9 mouse cellular contexts compared by ENCODE assay signal in the genomic region with DNA sequence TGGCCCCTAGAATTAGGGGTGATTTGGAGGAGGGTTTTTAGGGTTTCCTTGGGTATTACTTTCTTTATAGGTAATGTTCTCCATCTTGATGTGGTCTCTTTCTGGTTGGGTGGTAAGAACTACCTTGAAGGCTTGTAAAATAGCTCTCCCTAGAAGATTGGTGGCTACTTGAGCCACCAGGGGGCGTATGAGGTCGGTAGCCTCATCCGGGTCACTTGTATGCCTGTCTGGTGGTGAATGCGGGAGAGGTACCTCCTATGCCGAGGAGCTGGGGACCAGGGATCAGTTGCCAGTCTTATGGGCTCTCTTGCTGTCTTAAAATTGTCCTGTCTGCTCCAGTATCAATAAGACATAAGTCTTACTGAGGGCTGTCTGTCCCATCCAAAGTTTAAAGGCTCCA. TPM values are rescaled to one million over a fixed set of nuclear protein-coding genes. Genes with fewer than 3 reads are reported as not detected.
DNase-seq lines count a peak whose midpoint lies in the region; ATAC-seq lines count a peak whose summit lies in the region.
"Had no signal": no experiment of that assay in that cellular context is flagged by ENCODE, and none has a peak within 500 bp of the region (broad histone marks: within the 10 kb centered on the region; RNA-seq: fewer than 3 reads in every experiment).

No protein-coding gene starts in this region.

- H3K27me3 ChIP-seq in heart, embryonic 11.5 days (ENCODE audit: control insufficient read depth, insufficient read depth, low read length) = peaks cover 14% of the 10 kb centered on the region

- intact Hi-C loops in heart, postnatal 10 days (cut with DNase I) = no loop called here

- DNase-seq in heart, postnatal 10 days = peak; percentile 43 to 75
- DNase-seq in B cell, adult 2 months = peak; percentile 73 to 74
- peak; percentile 75 for DNase-seq in WW6 (ENCODE audit: low read depth, low spot score)
- peak; percentile 75 for DNase-seq in lung, postnatal 10 days
- DNase-seq in frontal cortex, postnatal 14 days (ENCODE audit: low spot score in 2 of 2) = no peak

- H3K4me3 ChIP-seq in heart, embryonic 11.5 days (ENCODE audit: low read depth, low read length) = no peak overlapping the region
- H3K4me3 ChIP-seq: myocyte had no signal

- no peak overlapping the region; the same call in 1 of the 2 replicates for H3K4me2 ChIP-seq in heart, embryonic 11.5 days

- no peak overlapping the region for H3K9ac ChIP-seq in heart, embryonic 11.5 days (ENCODE audit: low read depth, low read length)

- no peak overlapping the region for H3K27ac ChIP-seq in heart, embryonic 11.5 days (ENCODE audit: low read depth, low read length)

- ATAC-seq in heart, embryonic 11.5 days (replicated peaks; ENCODE audit: insufficient number of reproducible peaks, low FRiP score, low TSS enrichment) = no peak
- ATAC-seq in granulocyte monocyte progenitor cell, adult 5-6 weeks (replicated peaks; ENCODE audit: poor library complexity, severe bottlenecking) = peak; percentile 45; the same call in 1 of the 2 replicates
- ATAC-seq in frontal cortex, adult (ENCODE audit: low TSS enrichment) = no peak

- WGBS in heart, embryonic 11.5 days (ENCODE audit: insufficient replicate concordance) = 14% methylated on average over 5 of the region's 5 CpGs

- no peaks in the 10 kb centered on the region for H3K36me3 ChIP-seq in heart, embryonic 11.5 days (ENCODE audit: control insufficient read depth, insufficient read depth, low read length)

- H3K4me1 ChIP-seq in heart, embryonic 11.5 days (ENCODE audit: control insufficient read depth, insufficient read depth, low read length) = peaks cover 6% of the 10 kb centered on the region

- H3K9me3 ChIP-seq in heart, embryonic 11.5 days (replicated peaks; ENCODE audit: control insufficient read depth, low read length) = no peaks in the 10 kb centered on the region

RNA-seq across cellular contexts. Expression of a gene that starts 7.2 kb away (rescaled TPM):
- total RNA-seq in heart, postnatal 10 days (2021) = 1 to 10 TPM in 1 of 2 experiments, under 1 TPM in 1; 0.86 to 1.1 TPM
- polyA plus RNA-seq in heart, embryonic 11.5 days (2014; fragmentation: Nextera tagmentation; extraction: Ambion mirVana) = 0.26 and 0.37 TPM in 2 replicates
- not detected in 2 replicates for total RNA-seq in granulocyte monocyte progenitor cell, adult 5-6 weeks (2014; fragmentation: Nextera tagmentation)
- 0.67 TPM in 1 of 2 replicates, not detected in the other for total RNA-seq in granulocyte monocyte progenitor cell, adult 5-6 weeks (2017)

RNA-seq across cellular contexts. Expression of a gene that starts 9.1 kb away (rescaled TPM):
- total RNA-seq in heart, postnatal 10 days (2021) = 1 to 10 TPM; 1.1 to 1.6 TPM
- 0.19 and 0.59 TPM in 2 replicates for polyA plus RNA-seq in heart, embryonic 11.5 days (2014; fragmentation: Nextera tagmentation; extraction: Ambion mirVana)
- total RNA-seq in granulocyte monocyte progenitor cell, adult 5-6 weeks (2014; fragmentation: Nextera tagmentation) = 2.9 and 5.2 TPM in 2 replicates
- 1.1 and 3.1 TPM in 2 replicates for total RNA-seq in granulocyte monocyte progenitor cell, adult 5-6 weeks (2017)
- polyA plus RNA-seq: myocyte had no signal

RNA-seq across cellular contexts. Expression of a gene that starts 16.4 kb away (rescaled TPM):
- total RNA-seq in heart, postnatal 10 days (2021) = 10 to 100 TPM; 54.7 to 55.6 TPM
- 72.5 and 78.9 TPM in 2 replicates for polyA plus RNA-seq in heart, embryonic 11.5 days (2014; fragmentation: Nextera tagmentation; extraction: Ambion mirVana)
- total RNA-seq in granulocyte monocyte progenitor cell, adult 5-6 weeks (2014; fragmentation: Nextera tagmentation) = 53.8 and 75.4 TPM in 2 replicates
- 35.2 and 87.9 TPM in 2 replicates for total RNA-seq in granulocyte monocyte progenitor cell, adult 5-6 weeks (2017)

RNA-seq across cellular contexts. Expression of a gene that starts 30.9 kb away (rescaled TPM):
- total RNA-seq in heart, postnatal 10 days (2021) = 10 to 100 TPM; 25.8 to 29.6 TPM
- polyA plus RNA-seq in heart, embryonic 11.5 days (2014; fragmentation: Nextera tagmentation; extraction: Ambion mirVana) = 86.0 and 95.3 TPM in 2 replicates
- total RNA-seq in granulocyte monocyte progenitor cell, adult 5-6 weeks (2014; fragmentation: Nextera tagmentation) = 30.8 and 66.6 TPM in 2 replicates
- total RNA-seq in granulocyte monocyte progenitor cell, adult 5-6 weeks (2017) = 35.2 and 38.6 TPM in 2 replicates

RNA-seq across cellular contexts. Expression of a gene that starts 35.1 kb away (rescaled TPM):
- 10 to 100 TPM; 39.6 to 42.9 TPM for total RNA-seq in heart, postnatal 10 days (2021)
- polyA plus RNA-seq in heart, embryonic 11.5 days (2014; fragmentation: Nextera tagmentation; extraction: Ambion mirVana) = 38.9 and 41.6 TPM in 2 replicates
- total RNA-seq in granulocyte monocyte progenitor cell, adult 5-6 weeks (2014; fragmentation: Nextera tagmentation) = 8.5 and 31.0 TPM in 2 replicates
- total RNA-seq in granulocyte monocyte progenitor cell, adult 5-6 weeks (2017) = 6.5 and 6.9 TPM in 2 replicates

Comparison
In these comparisons a context has a peak if more than half of its experiments do, and no peak if none do; other contexts are left out.
1. DNase-seq: peak in heart, postnatal 10 days (2 of 2), B cell, adult 2 months (2 of 2), WW6 (single experiment) and lung, postnatal 10 days (single experiment); none in frontal cortex, postnatal 14 days (0 of 2).